Mouse (Mus musculus) embryo, embryonic 10.5 days (tissue): ENCODE results near the gene 4930438A08Rik.
"Not testable (repeated sequence)": the region's sequence is repeated elsewhere in the genome, so short reads cannot be mapped to it uniquely, and the experiment has no call there.

Experiments used
- DNase-seq: peaks from one replicate; pipeline ENCODE4 v3.0.0-alpha.2; 2015; ENCODE audit warnings: low spot score

4930438A08Rik gene

GRCm38 (mm10) chr11:58281970-58282496, 7.4 kb downstream of the 4930438A08Rik start:
- no peak for DNase-seq

GRCm38 (mm10) chr11:58282518-58282917, 7.9 kb downstream of the 4930438A08Rik start:
- DNase-seq = no peak

GRCm38 (mm10) chr11:58289992-58290682, 15.5 kb downstream of the 4930438A08Rik start:
- DNase-seq = no peak

- DNase-seq = no peak
These were observed 16.2 kb downstream of the 4930438A08Rik start for GRCm38 (mm10) chr11:58290812-58291211.

GRCm38 (mm10) chr11:58292791-58293190, 18.2 kb downstream of the 4930438A08Rik start:
- no peak for DNase-seq

GRCm38 (mm10) chr11:58297396-58297795, 22.8 kb downstream of the 4930438A08Rik start:
- no peak for DNase-seq

GRCm38 (mm10) chr11:58301057-58301456, 26.5 kb downstream of the 4930438A08Rik start:
- DNase-seq = peak; percentile 90

- peak; percentile 99 for DNase-seq
These were observed 27.5 kb downstream of the 4930438A08Rik start for GRCm38 (mm10) chr11:58301837-58302754.

GRCm38 (mm10) chr11:58302774-58303445, 28.3 kb downstream of the 4930438A08Rik start:
- DNase-seq = peak; percentile 58

GRCm38 (mm10) chr11:58303594-58303993, 29.0 kb downstream of the 4930438A08Rik start:
- DNase-seq = peak; percentile 56

GRCm38 (mm10) chr11:58305299-58305698, 30.7 kb downstream of the 4930438A08Rik start:
- DNase-seq = not testable (repeated sequence)

GRCm38 (mm10) chr11:58306860-58307308, 32.3 kb downstream of the 4930438A08Rik start, which contains the start of gene Zfp692:
Gene Zfp692, plus strand, starts transcription at chr11:58307069.
- peak; percentile 97 for DNase-seq

- peak; percentile 76 for DNase-seq
These were observed 32.9 kb downstream of the 4930438A08Rik start for GRCm38 (mm10) chr11:58307411-58308080.

GRCm38 (mm10) chr11:58308661-58309060, 34.1 kb downstream of the 4930438A08Rik start:
- no peak for DNase-seq

GRCm38 (mm10) chr11:58314069-58314468, 39.5 kb downstream of the 4930438A08Rik start:
- no peak for DNase-seq

GRCm38 (mm10) chr11:58315536-58316168, 41.1 kb downstream of the 4930438A08Rik start:
- DNase-seq = no peak

- DNase-seq = no peak
These were observed 41.7 kb downstream of the 4930438A08Rik start for GRCm38 (mm10) chr11:58316344-58316743.

- no peak for DNase-seq
These were observed 42.3 kb downstream of the 4930438A08Rik start for GRCm38 (mm10) chr11:58316768-58317390.

GRCm38 (mm10) chr11:58322824-58323569, 48.4 kb downstream of the 4930438A08Rik start:
- DNase-seq = peak; percentile 96
